Mouse (Mus musculus): ENCODE data around the gene Ces4a. TPM values are rescaled to one million over a fixed set of nuclear protein-coding genes. Genes with fewer than 3 reads are reported as not detected.
A peak's percentile ranks its signal among the peaks of the same experiment; 100 is the strongest.

Gene Ces4a
- total and polyA plus RNA-seq, 3 experiments, result not detected

- Histone ChIP-seq H3K9ac (ENCODE audit: low read depth, low read length) (no peak overlapping the region), H3K4me3 (no peak overlapping the region), H3K27me3 (ENCODE audit: control insufficient read depth, insufficient read depth, low read length) (no peaks in the 10 kb centered on the region), H3K36me3 (ENCODE audit: control insufficient read depth, insufficient read depth, low read length) (no peaks in the 10 kb centered on the region), H3K79me2 (replicated peaks; ENCODE audit: control insufficient read depth, insufficient read depth, low read length) (no peaks in the 10 kb centered on the region), H3K27ac (no peak overlapping the region), H3K4me1 (ENCODE audit: control insufficient read depth, insufficient read depth, low read length) (peaks cover 3% of the 10 kb centered on the region)
- WGBS, result 98% methylated on average over 5 of the region's 5 CpGs
- intact Hi-C loops (cut with DNase I), result no loop called here
- no peak for DNase-seq
- TF ChIP-seq CTCF (IDR thresholded peaks at IDR 0.05) (no peak), EP300 (IDR thresholded peaks at IDR 0.05; ENCODE audit: insufficient read depth, low read depth, low read length) (no peak), POLR2A (IDR thresholded peaks at IDR 0.05; ENCODE audit: insufficient read depth, low read depth, low read length) (no peak)
Observed at GRCm38 (mm10) chr8:105154316-105154715, 22.7 kb downstream of the Ces4a start.

- no peaks in the 10 kb centered on the region for H3K79me2 ChIP-seq (replicated peaks; ENCODE audit: control insufficient read depth, insufficient read depth, low read length)
- TF ChIP-seq POLR2A (IDR thresholded peaks at IDR 0.05; ENCODE audit: insufficient read depth, low read depth, low read length) (no peak), CTCF (IDR thresholded peaks at IDR 0.05) (no peak), EP300 (IDR thresholded peaks at IDR 0.05; ENCODE audit: insufficient read depth, low read depth, low read length) (no peak)
Observed at GRCm38 (mm10) chr8:105155091-105155745, 23.6 kb downstream of the Ces4a start.

GRCm38 (mm10) chr8:105157555-105157954 lies 26.0 kb downstream of the Ces4a start:
- Histone ChIP-seq H3K9ac (ENCODE audit: low read depth, low read length) (no peak overlapping the region), H3K79me2 (replicated peaks; ENCODE audit: control insufficient read depth, insufficient read depth, low read length) (no peaks in the 10 kb centered on the region), H3K4me1 (ENCODE audit: control insufficient read depth, insufficient read depth, low read length) (peaks cover 5% of the 10 kb centered on the region), H3K36me3 (ENCODE audit: control insufficient read depth, insufficient read depth, low read length) (no peaks in the 10 kb centered on the region), H3K27me3 (ENCODE audit: control insufficient read depth, insufficient read depth, low read length) (no peaks in the 10 kb centered on the region), H3K27ac (no peak overlapping the region), H3K4me3 (no peak overlapping the region)
- TF ChIP-seq POLR2A (IDR thresholded peaks at IDR 0.05; ENCODE audit: insufficient read depth, low read depth, low read length), result no peak
- TF ChIP-seq EP300 (IDR thresholded peaks at IDR 0.05; ENCODE audit: insufficient read depth, low read depth, low read length), result 0 out of 2 replicates have a peak, but pooled peaks have one; percentile 11
- TF ChIP-seq CTCF (IDR thresholded peaks at IDR 0.05), result peak; percentile 79
- WGBS, result 42% methylated on average over 10 of the region's 10 CpGs
- peak; percentile 34 to 65 for DNase-seq
- intact Hi-C loops (cut with DNase I), result no loop called here

More at GRCm38 (mm10) chr8:105155091-105155745, 23.6 kb downstream of the Ces4a start:
- Histone ChIP-seq H3K27me3 (ENCODE audit: control insufficient read depth, insufficient read depth, low read length) (no peaks in the 10 kb centered on the region), H3K36me3 (ENCODE audit: control insufficient read depth, insufficient read depth, low read length) (no peaks in the 10 kb centered on the region), H3K4me3 (no peak overlapping the region), H3K9ac (ENCODE audit: low read depth, low read length) (no peak overlapping the region), H3K27ac (no peak overlapping the region), H3K4me1 (ENCODE audit: control insufficient read depth, insufficient read depth, low read length) (peaks cover 3% of the 10 kb centered on the region)
- no peak for DNase-seq
- intact Hi-C loops (cut with DNase I), result no loop called here
- 84% methylated on average over 6 of the region's 6 CpGs for WGBS

DNA sequence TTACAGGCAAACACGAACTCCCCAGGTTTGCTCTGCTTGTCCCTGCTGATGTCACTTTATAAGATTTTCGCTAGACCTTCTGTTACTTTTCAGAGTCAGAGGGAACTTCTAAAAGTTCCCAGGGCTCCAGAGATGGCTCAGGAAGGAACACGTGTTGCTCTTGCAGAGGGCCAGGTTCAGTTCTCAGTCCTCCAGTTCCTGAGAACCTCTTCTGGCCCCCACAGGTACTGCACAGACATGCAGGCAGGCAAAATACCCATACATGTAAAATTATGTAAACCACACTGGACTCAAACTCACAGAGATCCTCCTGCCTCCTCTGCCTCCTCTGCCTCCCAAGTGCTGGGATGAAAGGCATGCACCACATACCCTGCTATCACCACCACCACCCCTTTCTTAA lies 26.5 kb downstream of the Ces4a start:
- no peak overlapping the region for H3K4me3 ChIP-seq
- H3K4me1 ChIP-seq (ENCODE audit: control insufficient read depth, insufficient read depth, low read length), result peaks cover 5% of the 10 kb centered on the region
- no peak overlapping the region for H3K9ac ChIP-seq (ENCODE audit: low read depth, low read length)
- H3K79me2 ChIP-seq (replicated peaks; ENCODE audit: control insufficient read depth, insufficient read depth, low read length), result no peaks in the 10 kb centered on the region
- H3K36me3 ChIP-seq (ENCODE audit: control insufficient read depth, insufficient read depth, low read length), result no peaks in the 10 kb centered on the region
- no peak overlapping the region for H3K27ac ChIP-seq
- H3K27me3 ChIP-seq (ENCODE audit: control insufficient read depth, insufficient read depth, low read length), result no peaks in the 10 kb centered on the region
- 81% methylated on average over 3 of the region's 3 CpGs for WGBS
- no peak for DNase-seq
- no peak for TF ChIP-seq CTCF (IDR thresholded peaks at IDR 0.05)
- intact Hi-C loops (cut with DNase I), result no loop called here

DNA sequence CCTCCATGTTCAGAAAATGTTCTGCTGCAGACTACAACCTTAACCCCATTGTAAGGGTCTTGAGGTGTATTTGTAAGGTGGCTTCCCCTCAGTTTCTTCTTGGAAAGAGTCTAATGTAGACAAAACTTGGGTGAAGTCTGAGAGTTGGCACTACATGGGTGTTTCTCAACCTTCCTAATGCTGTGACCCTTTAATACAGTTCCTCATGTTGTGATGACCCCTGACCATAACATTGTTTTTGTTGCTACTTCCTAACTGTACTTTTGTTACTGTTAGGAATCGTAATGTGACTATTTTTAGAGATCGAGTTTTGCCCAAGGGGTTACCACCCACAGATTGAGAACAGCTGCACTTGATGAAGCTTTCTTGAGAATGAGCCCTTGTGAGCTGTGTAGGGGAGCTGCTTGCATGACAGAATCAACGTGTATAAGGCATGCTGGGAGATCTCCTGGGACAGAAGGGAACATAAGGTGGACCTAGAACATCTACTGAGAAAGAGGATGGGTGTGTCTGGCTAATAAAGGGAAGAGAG lies 29.6 kb downstream of the Ces4a start:
- no peak overlapping the region for H3K4me3 ChIP-seq
- intact Hi-C loops (cut with DNase I), result loop anchor here (2.0 kb wide), 1 partner anchor 58 kb away; no protein-coding TSS in a partner anchor
- H3K36me3 ChIP-seq (ENCODE audit: control insufficient read depth, insufficient read depth, low read length), result no peaks in the 10 kb centered on the region
- peaks cover 2% of the 10 kb centered on the region for H3K4me1 ChIP-seq (ENCODE audit: control insufficient read depth, insufficient read depth, low read length)
- no peak overlapping the region for H3K27ac ChIP-seq
- H3K79me2 ChIP-seq (replicated peaks; ENCODE audit: control insufficient read depth, insufficient read depth, low read length), result no peaks in the 10 kb centered on the region
- no peak for DNase-seq
- TF ChIP-seq POLR2A (IDR thresholded peaks at IDR 0.05; ENCODE audit: insufficient read depth, low read depth, low read length) (no peak), CTCF (IDR thresholded peaks at IDR 0.05) (no peak), EP300 (IDR thresholded peaks at IDR 0.05; ENCODE audit: insufficient read depth, low read depth, low read length) (no peak)
- no peaks in the 10 kb centered on the region for H3K27me3 ChIP-seq (ENCODE audit: control insufficient read depth, insufficient read depth, low read length)
- no peak overlapping the region for H3K9ac ChIP-seq (ENCODE audit: low read depth, low read length)
- 15% methylated on average over 3 of the region's 3 CpGs for WGBS

GRCm38 (mm10) chr8:105164272-105164902 lies 32.8 kb downstream of the Ces4a start:
- no peak for DNase-seq
- intact Hi-C loops (cut with DNase I), result no loop called here
- no peak overlapping the region for H3K4me3 ChIP-seq
- H3K9ac ChIP-seq (ENCODE audit: low read depth, low read length), result no peak overlapping the region
- no peak overlapping the region for H3K27ac ChIP-seq
- TF ChIP-seq EP300 (IDR thresholded peaks at IDR 0.05; ENCODE audit: insufficient read depth, low read depth, low read length) (no peak), POLR2A (IDR thresholded peaks at IDR 0.05; ENCODE audit: insufficient read depth, low read depth, low read length) (no peak), CTCF (IDR thresholded peaks at IDR 0.05) (no peak)
- no peaks in the 10 kb centered on the region for H3K36me3 ChIP-seq (ENCODE audit: control insufficient read depth, insufficient read depth, low read length)
- WGBS, result 32% methylated on average over 6 of the region's 6 CpGs
- no peaks in the 10 kb centered on the region for H3K79me2 ChIP-seq (replicated peaks; ENCODE audit: control insufficient read depth, insufficient read depth, low read length)
- H3K27me3 ChIP-seq (ENCODE audit: control insufficient read depth, insufficient read depth, low read length), result no peaks in the 10 kb centered on the region
- peaks cover 2% of the 10 kb centered on the region for H3K4me1 ChIP-seq (ENCODE audit: control insufficient read depth, insufficient read depth, low read length)

All from heart, adult 2 months (tissue).